Comparison of ENCODE assay signal across 8 mouse cellular contexts in the genomic region with DNA sequence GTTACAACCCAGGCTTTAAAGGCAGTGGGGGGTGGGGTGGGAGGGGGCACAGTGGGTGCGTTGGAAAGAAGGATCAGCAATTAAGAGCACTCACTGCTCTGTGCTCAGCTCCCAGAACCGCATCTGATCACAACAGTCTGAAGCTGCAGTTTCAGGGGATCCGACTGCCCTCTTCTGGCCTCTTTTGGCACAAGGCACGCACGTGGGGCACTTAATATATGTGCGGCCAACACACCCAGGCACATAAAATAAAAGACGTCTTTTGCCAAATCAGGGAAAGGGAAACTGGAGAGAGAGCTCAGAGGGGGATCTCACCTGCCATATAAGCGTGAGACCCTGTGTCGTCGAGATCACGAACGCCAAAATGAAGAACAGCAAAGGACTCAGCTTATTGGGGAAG. TPM values are rescaled to one million over a fixed set of nuclear protein-coding genes. Genes with fewer than 3 reads are reported as not detected.
A peak's percentile ranks its signal among the peaks of the same experiment; 100 is the strongest.
DNase-seq lines count a peak whose midpoint lies in the region; ATAC-seq and TF ChIP-seq lines count a peak whose summit lies in the region.

No protein-coding gene starts in this region.

- no peak overlapping the region for H3K27ac ChIP-seq in intestine, postnatal 0 days (ENCODE audit: low read depth, low read length)
- no peak overlapping the region for H3K27ac ChIP-seq in intestine, embryonic 15.5 days
- H3K27ac ChIP-seq in cortical plate, adult 2 months (ENCODE audit: insufficient read depth, low read length) = no peak overlapping the region
- 0 out of 2 replicates have a peak overlapping the region, but pooled peaks have one; percentile 21 for H3K27ac ChIP-seq in lung, postnatal 0 days (ENCODE audit: low read length)

- no peak overlapping the region for H3K4me2 ChIP-seq in intestine, postnatal 0 days (replicated peaks; ENCODE audit: low read depth)
- H3K4me2 ChIP-seq in intestine, embryonic 15.5 days (replicated peaks) = no peak overlapping the region
- no peak overlapping the region for H3K4me2 ChIP-seq in lung, postnatal 0 days (replicated peaks; ENCODE audit: low read depth, low read length)

- no peak for TF ChIP-seq EP300 in lung, postnatal 0 days (IDR thresholded peaks at IDR 0.05)

- ATAC-seq in intestine, postnatal 0 days = no peak
- no peak for ATAC-seq in intestine, embryonic 15.5 days
- 0 out of 2 replicates have a peak, but pooled peaks have one; percentile 18 for ATAC-seq in lung, postnatal 0 days

- no peaks in the 10 kb centered on the region for H3K36me3 ChIP-seq in intestine, postnatal 0 days (ENCODE audit: control insufficient read depth, insufficient read depth)
- no peaks in the 10 kb centered on the region for H3K36me3 ChIP-seq in intestine, embryonic 15.5 days
- H3K36me3 ChIP-seq in E14TG2a.4 (ENCODE audit: insufficient read depth, low read length) = no peaks in the 10 kb centered on the region
- H3K36me3 ChIP-seq in lung, postnatal 0 days (ENCODE audit: insufficient read depth, low read length) = no peaks in the 10 kb centered on the region

- no peak overlapping the region for H3K4me3 ChIP-seq in intestine, postnatal 0 days (ENCODE audit: low read depth, low read length)
- no peak overlapping the region for H3K4me3 ChIP-seq in intestine, embryonic 15.5 days (replicated peaks)
- H3K4me3 ChIP-seq in E14TG2a.4 (replicated peaks; ENCODE audit: low read length) = no peak overlapping the region
- H3K4me3 ChIP-seq in cortical plate, adult 2 months (ENCODE audit: insufficient read depth, low read length) = no peak overlapping the region
- H3K4me3 ChIP-seq in lung, postnatal 0 days (ENCODE audit: low read depth, low read length) = no peak overlapping the region

- no peaks in the 10 kb centered on the region; the same call in 1 of the 2 replicates for H3K4me1 ChIP-seq in intestine, postnatal 0 days (replicated peaks; ENCODE audit: control insufficient read depth, insufficient read depth, low read length)
- H3K4me1 ChIP-seq in intestine, embryonic 15.5 days (replicated peaks) = peaks cover 3% of the 10 kb centered on the region; the same call in 1 of the 2 replicates
- H3K4me1 ChIP-seq in E14TG2a.4 (replicated peaks; ENCODE audit: low read depth, low read length) = peaks cover 38% of the 10 kb centered on the region
- H3K4me1 ChIP-seq in cortical plate, adult 2 months (ENCODE audit: control insufficient read depth, insufficient read depth, low read length) = peaks cover 2% of the 10 kb centered on the region
- no peaks in the 10 kb centered on the region for H3K4me1 ChIP-seq in lung, postnatal 0 days (ENCODE audit: insufficient read depth, low read depth, low read length)

- TF ChIP-seq POLR2A in cortical plate, adult 2 months (IDR thresholded peaks at IDR 0.05; ENCODE audit: extremely low read depth, insufficient read depth, low read length) = no peak

- H3K9me3 ChIP-seq in intestine, postnatal 0 days (ENCODE audit: control insufficient read depth) = no peaks in the 10 kb centered on the region
- no peaks in the 10 kb centered on the region for H3K9me3 ChIP-seq in intestine, embryonic 15.5 days
- H3K9me3 ChIP-seq in E14TG2a.4 (ENCODE audit: low read length) = no peaks in the 10 kb centered on the region
- H3K9me3 ChIP-seq in lung, postnatal 0 days (ENCODE audit: low read length) = no peaks in the 10 kb centered on the region

- TF ChIP-seq CTCF in intestine, postnatal 0 days (IDR thresholded peaks at IDR 0.05; ENCODE audit: low read depth) = peak; percentile 58
- TF ChIP-seq CTCF in E14TG2a.4 (conservative IDR thresholded peaks at IDR 0.05; ENCODE audit: low read length) = peak; percentile 39
- peak; percentile 28 for TF ChIP-seq CTCF in cortical plate, adult 2 months (IDR thresholded peaks at IDR 0.05; ENCODE audit: extremely low read depth, insufficient read depth, low read length)
- TF ChIP-seq CTCF in lung, postnatal 0 days (IDR thresholded peaks at IDR 0.05) = peak; percentile 63

- WGBS in intestine, postnatal 0 days = 30% methylated on average over 12 of the region's 12 CpGs
- 20% methylated on average over 12 of the region's 12 CpGs for WGBS in intestine, embryonic 15.5 days
- 14% methylated on average over 12 of the region's 12 CpGs for WGBS in lung, postnatal 0 days

- H3K9ac ChIP-seq in intestine, postnatal 0 days (ENCODE audit: low read depth, low read length) = no peak overlapping the region
- H3K9ac ChIP-seq in intestine, embryonic 15.5 days = no peak overlapping the region
- H3K9ac ChIP-seq in lung, postnatal 0 days (replicated peaks; ENCODE audit: low read depth) = no peak overlapping the region

- H3K27me3 ChIP-seq in intestine, postnatal 0 days (replicated peaks; ENCODE audit: control insufficient read depth, insufficient read depth, low read length) = no peaks in the 10 kb centered on the region
- H3K27me3 ChIP-seq in intestine, embryonic 15.5 days (replicated peaks) = no peaks in the 10 kb centered on the region
- H3K27me3 ChIP-seq in E14TG2a.4 (ENCODE audit: insufficient read depth, low read length) = no peaks in the 10 kb centered on the region
- H3K27me3 ChIP-seq in lung, postnatal 0 days (replicated peaks; ENCODE audit: insufficient read depth, low read length) = no peaks in the 10 kb centered on the region

- peak; percentile 54 for DNase-seq in lung, postnatal 0 days (ENCODE audit: low spot score)
- no peak for DNase-seq in cerebellum, adult 8-10 months
- DNase-seq in adipocyte (ENCODE audit: low spot score) = no peak
- DNase-seq in MN1 (ENCODE audit: low spot score) = no peak

RNA-seq across cellular contexts. Expression of a gene that starts 3.1 kb away (rescaled TPM):
- polyA plus RNA-seq in intestine, postnatal 0 days (2015; fragmentation: Nextera tagmentation; extraction: Ambion mirVana) = 39.8 and 49.2 TPM in 2 replicates
- polyA plus RNA-seq in intestine, embryonic 15.5 days (2015; fragmentation: Nextera tagmentation; extraction: Ambion mirVana) = 42.4 and 42.6 TPM in 2 replicates
- polyA plus RNA-seq in cortical plate, adult 2 months (2012; rRNA removed) = 8.9 and 9.3 TPM in 2 replicates
- 14.1 and 16.2 TPM in 2 replicates for polyA plus RNA-seq in lung, postnatal 0 days (2015; fragmentation: Nextera tagmentation; extraction: Ambion mirVana)

RNA-seq across cellular contexts. Expression of a gene that starts 9.4 kb away (rescaled TPM):
- 1.0 and 1.2 TPM in 2 replicates for polyA plus RNA-seq in intestine, postnatal 0 days (2015; fragmentation: Nextera tagmentation; extraction: Ambion mirVana)
- polyA plus RNA-seq in intestine, embryonic 15.5 days (2015; fragmentation: Nextera tagmentation; extraction: Ambion mirVana) = 1.4 and 1.5 TPM in 2 replicates
- polyA plus RNA-seq in cortical plate, adult 2 months (2012; rRNA removed) = 49.2 and 52.7 TPM in 2 replicates
- 0.82 and 1.3 TPM in 2 replicates for polyA plus RNA-seq in lung, postnatal 0 days (2015; fragmentation: Nextera tagmentation; extraction: Ambion mirVana)

RNA-seq across cellular contexts. Expression of a gene that starts 50.0 kb away (rescaled TPM):
- 15.4 and 39.1 TPM in 2 replicates for polyA plus RNA-seq in intestine, postnatal 0 days (2015; fragmentation: Nextera tagmentation; extraction: Ambion mirVana)
- 4.4 and 4.5 TPM in 2 replicates for polyA plus RNA-seq in intestine, embryonic 15.5 days (2015; fragmentation: Nextera tagmentation; extraction: Ambion mirVana)
- 0.02 and 0.06 TPM in 2 replicates for polyA plus RNA-seq in cortical plate, adult 2 months (2012; rRNA removed)
- polyA plus RNA-seq in lung, postnatal 0 days (2015; fragmentation: Nextera tagmentation; extraction: Ambion mirVana) = 0.79 and 1.1 TPM in 2 replicates

Comparison
In these comparisons a context has a peak if more than half of its experiments do, and no peak if none do; other contexts are left out.
1. RNA of a gene that starts 9.4 kb away (polyA plus RNA-seq): 49.2 to 52.7 TPM in cortical plate, adult 2 months; 1.4 to 1.5 TPM in intestine, embryonic 15.5 days, 1.0 to 1.2 TPM in intestine, postnatal 0 days and 0.82 to 1.3 TPM in lung, postnatal 0 days; every median in the first group is over 10 times any median in the second.
2. Peak in every context shown above with its lines, with median percentiles within 50 percentile points of each other: CTCF ChIP-seq.